Mouse (Mus musculus): Measurements from ENCODE around the gene Clic5.

GRCm38 (mm10) chr17:44188042-44188768 lies at the start of gene Clic5:
- TF ChIP-seq CTCF (IDR thresholded peaks at IDR 0.05; ENCODE audit: control insufficient read depth, insufficient read depth, insufficient read length) (no peak), MYOG (IDR thresholded peaks at IDR 0.05; ENCODE audit: control insufficient read depth, extremely low read depth, insufficient read length) (no peak), MAX (IDR thresholded peaks at IDR 0.05) (no peak), MYOD1 (IDR thresholded peaks at IDR 0.05; ENCODE audit: control insufficient read depth, insufficient read length, low read depth) (no peak)

Measured in C2C12 (cell line).